Mouse (Mus musculus): Measurements from ENCODE around the gene Extl1.
A peak's percentile ranks its signal among the peaks of the same experiment; 100 is the strongest.
"Not testable (repeated sequence)": the region's sequence is repeated elsewhere in the genome, so short reads cannot be mapped to it uniquely, and the experiment has no call there.

Extl1 gene

GRCm38 (mm10) chr4:134383750-134384149 lies at the start of gene Extl1:
Extl1 (minus strand) TSS chr4:134383850.
- DNase-seq (ENCODE audit: low read depth, low spot score) = not testable (repeated sequence)

DNA sequence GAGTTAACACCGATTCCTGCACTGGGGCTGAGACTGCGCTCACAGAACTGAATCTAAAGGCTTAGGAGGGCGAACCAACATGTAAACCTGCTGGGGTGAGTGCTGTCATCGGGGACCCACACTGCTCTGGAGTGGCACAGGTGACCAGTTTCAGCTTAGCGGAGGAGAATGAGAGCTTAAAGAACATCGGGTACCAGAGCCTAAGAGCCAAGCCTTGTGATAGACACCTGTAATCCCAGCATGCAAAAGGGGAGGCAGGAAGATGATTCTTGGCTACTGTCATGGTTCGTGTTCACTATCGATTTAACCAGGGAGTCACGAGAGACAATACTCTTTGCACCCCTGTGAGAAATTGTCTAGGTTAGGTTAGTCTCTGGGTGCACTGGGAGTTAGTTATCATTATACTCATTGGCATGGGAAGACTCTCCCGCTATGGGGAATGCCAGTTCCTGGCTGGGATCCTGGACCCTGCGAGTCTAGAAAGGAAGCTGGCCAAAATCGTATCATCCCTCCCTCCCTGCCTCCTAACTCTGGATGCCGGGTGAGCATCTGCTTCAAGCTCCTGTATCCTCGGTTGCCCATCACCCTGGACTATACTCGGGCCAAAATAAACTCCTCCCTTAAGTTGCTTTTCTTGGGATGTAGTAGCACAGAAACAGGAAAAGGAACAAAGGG lies 49.2 kb upstream of the Extl1 start:
- no peak for DNase-seq (ENCODE audit: low read depth, low spot score)

DNA sequence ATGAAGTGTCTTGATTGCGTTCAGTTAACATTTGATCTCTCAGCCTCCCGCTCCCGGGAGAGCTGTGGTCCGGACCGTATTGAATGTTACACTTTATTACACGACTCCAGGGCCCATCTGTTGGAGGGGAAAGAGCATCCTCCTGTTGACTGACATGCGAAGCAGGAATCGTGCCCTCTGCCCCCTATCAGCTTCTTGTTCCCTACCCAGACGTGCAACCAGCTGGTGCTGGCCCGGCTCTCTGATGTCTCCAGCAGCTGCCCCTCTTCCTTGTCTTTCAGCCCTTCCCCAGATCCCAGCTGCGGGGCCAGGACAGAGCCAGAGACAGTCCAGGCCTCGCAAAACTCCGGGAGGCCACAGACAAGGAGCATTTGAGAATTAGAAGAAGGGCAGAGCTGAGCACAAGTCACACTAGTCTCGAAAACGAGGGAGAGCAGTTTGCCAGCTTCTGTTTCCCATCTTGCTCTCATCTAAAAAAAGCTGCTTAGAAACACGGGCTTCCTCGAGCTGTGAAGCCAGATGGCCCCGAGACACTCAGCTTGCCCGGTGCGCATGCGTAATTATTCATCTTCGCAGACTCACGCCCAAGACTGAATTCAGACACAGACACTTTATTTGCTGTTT lies 46.8 kb upstream of the Extl1 start:
- no peak for DNase-seq (ENCODE audit: low read depth, low spot score)

DNA sequence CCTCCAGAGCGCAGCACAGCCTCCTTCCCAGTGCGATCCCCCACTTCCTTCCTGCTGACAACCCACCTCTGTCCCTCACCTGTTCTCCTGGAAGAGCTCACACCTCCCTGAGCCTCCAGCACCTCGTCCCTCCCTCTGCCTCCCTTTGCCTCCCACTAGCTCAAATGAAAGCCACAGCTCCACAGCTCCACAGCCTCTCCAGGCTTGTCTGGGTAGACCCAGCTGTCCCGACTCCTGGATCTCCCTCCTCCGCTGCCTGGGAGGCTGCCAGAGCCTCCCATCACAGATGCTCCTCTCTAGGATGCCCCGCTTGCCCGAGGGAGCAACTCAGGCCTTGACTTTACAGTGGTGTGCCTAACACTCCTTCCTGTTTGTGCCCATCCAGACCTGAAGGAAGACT lies 41.4 kb upstream of the Extl1 start:
- DNase-seq (ENCODE audit: low read depth, low spot score) = no peak

DNA sequence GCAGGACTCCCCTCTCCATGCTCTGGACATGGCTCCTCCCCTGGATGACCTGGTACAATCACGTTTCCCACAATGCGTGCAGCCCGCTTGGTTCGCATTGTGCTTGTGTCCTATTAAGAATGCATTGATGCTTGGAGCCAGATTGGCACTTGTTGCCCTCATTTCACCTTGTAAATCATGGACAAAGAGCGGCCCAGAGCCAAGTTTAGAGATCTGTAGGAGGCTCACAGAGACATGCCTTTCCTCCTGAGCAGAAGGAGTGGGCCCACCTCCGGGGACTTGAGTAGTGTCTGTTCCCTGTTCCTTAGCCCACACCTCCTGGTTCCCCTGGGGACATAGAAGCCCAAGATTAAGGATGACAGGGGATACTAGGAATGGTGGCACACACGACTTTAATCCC lies 40.3 kb upstream of the Extl1 start:
- no peak for DNase-seq (ENCODE audit: low read depth, low spot score)

- no peak for DNase-seq (ENCODE audit: low read depth, low spot score)
Observed at GRCm38 (mm10) chr4:134421971-134422370, 38.3 kb upstream of the Extl1 start.

GRCm38 (mm10) chr4:134417111-134417510 lies 33.5 kb upstream of the Extl1 start:
- DNase-seq (ENCODE audit: low read depth, low spot score) = no peak

- DNase-seq (ENCODE audit: low read depth, low spot score) = no peak
Observed at GRCm38 (mm10) chr4:134416602-134417001, 33.0 kb upstream of the Extl1 start.

GRCm38 (mm10) chr4:134416177-134416576 lies 32.5 kb upstream of the Extl1 start:
- DNase-seq (ENCODE audit: low read depth, low spot score) = no peak

DNA sequence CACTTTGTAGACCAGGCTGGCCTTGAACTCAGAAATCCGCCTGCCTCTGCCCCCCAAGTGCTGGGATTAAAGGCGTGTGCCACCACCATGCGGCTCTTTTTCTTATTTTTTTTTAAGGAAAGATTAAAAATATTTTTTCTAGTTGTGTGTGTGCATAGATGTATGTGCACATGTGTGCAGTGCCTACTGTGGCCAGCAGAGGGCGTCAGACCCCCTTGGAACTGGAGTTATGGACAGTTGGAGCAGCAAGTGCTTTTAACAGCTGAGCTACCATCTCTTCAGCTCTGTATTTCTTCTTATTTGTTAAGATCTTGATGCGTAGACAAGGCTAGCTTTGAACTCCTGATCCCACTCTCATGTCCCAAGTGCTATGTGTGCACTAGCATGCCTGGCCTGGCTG lies 25.6 kb upstream of the Extl1 start:
- no peak for DNase-seq (ENCODE audit: low read depth, low spot score)

DNA sequence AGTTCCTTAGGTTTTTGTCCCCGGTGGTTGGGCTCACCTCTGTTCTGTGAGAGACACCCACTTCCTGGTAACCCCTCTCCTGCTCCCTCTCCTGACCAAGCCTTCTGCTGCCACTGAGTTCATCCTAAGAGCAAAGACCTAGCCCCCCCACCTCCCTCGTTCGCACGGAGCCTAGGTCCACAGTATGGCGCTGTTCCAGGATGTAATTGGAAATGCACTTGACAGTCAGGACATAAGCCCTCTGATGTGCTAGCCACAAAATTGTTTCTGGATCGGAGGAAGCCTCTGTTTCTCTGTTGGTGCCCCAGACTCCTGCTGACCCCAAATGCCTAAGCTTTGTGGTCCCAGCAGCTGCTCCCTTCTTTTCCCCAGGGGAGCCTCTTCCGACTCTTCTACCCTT lies 20.1 kb upstream of the Extl1 start:
- DNase-seq (ENCODE audit: low read depth, low spot score) = no peak

- DNase-seq (ENCODE audit: low read depth, low spot score) = no peak
Observed at GRCm38 (mm10) chr4:134402571-134403262, 19.1 kb upstream of the Extl1 start.

DNA sequence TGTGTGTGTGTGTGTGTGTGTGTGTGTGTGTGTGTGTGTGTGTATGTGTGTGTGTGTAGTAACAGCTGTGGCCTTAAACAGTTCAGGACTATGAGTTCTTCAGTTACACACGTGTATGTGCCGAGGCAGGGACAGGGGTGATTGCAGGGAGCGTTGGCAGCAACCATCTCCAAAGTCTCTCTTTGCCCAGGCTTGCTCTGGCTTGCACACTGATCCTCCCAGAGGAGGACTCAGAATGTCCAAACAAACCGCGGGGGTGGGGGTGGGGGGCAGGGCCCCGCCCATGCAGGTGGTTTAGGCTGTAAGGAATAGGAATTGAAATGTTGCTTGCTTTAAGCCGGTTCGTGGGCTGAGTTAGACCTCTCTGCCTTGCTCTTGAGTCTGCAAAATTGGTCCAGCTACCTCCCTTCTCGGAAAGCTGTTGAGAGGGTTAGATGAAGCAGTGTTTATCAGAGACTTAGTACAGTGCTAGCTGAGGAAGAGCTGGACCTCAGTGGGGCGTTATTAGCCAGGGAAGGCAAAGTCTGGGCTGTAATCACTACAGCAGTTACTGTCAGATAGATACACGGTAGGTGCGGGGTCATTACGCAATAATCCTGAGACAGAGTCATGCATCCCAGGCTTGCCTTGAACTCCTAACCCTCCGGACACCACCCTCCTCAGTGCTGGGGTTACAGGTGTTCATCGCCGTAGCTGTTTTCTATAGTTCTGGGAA lies 18.4 kb upstream of the Extl1 start:
- no peak for DNase-seq (ENCODE audit: low read depth, low spot score)

- no peak for DNase-seq (ENCODE audit: low read depth, low spot score)
Observed at GRCm38 (mm10) chr4:134401181-134401661, 17.6 kb upstream of the Extl1 start.

GRCm38 (mm10) chr4:134400206-134400605 lies 16.6 kb upstream of the Extl1 start:
- DNase-seq (ENCODE audit: low read depth, low spot score) = no peak

- DNase-seq (ENCODE audit: low read depth, low spot score) = no peak
Observed at GRCm38 (mm10) chr4:134397732-134398131, 14.1 kb upstream of the Extl1 start.

- DNase-seq (ENCODE audit: low read depth, low spot score) = no peak
Observed at GRCm38 (mm10) chr4:134397121-134397520, 13.5 kb upstream of the Extl1 start.

- peak; percentile 50 for DNase-seq (ENCODE audit: low read depth, low spot score)
Observed at GRCm38 (mm10) chr4:134395977-134396825, 12.6 kb upstream of the Extl1 start, which contains the start of gene Pafah2. Pafah2 (plus strand) TSS chr4:134396320.

GRCm38 (mm10) chr4:134395142-134395541 lies 11.5 kb upstream of the Extl1 start:
- no peak for DNase-seq (ENCODE audit: low read depth, low spot score)

GRCm38 (mm10) chr4:134393026-134393425 lies 9.4 kb upstream of the Extl1 start:
- no peak for DNase-seq (ENCODE audit: low read depth, low spot score)

DNA sequence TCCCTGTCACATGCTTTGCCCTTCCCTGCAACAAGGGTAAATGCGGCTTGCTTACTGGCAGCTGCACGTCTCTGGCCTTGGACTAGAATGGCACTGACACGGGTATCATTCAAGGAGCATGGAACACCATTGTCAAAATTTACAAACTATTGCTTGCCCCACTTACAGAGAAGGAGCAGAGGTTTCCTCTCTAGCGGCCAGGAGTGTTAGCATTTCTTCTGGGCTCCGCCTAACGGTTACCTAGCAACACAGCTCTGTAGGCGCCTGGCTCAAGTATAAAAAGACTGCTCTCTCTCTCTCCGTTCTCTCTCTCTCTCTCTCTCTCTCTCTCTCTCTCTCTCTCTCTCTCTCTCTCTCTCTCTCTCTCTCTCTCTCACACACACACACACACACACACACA lies 8.9 kb upstream of the Extl1 start:
- DNase-seq (ENCODE audit: low read depth, low spot score) = no peak
